ENCODE assay signal across 21 mouse cellular contexts in the genomic region with DNA sequence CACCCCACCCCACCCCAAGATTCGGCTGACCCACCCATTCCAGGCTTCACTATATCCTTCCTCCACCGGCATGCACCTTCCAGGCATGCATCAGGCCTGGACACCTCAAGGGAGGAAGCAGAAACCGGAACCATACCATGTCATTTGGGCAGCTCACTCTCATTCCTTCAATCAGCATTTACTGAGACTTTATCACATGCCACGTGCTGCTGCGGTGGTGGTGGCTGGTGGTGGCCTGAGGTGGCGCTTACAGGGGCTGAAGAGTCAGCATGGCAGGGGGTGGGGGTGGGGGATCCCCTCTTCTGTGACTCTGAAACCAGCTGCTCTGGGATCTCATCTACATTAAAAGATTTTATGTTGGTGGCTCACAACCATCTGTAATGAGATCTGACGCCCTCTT. TPM values are rescaled to one million over a fixed set of nuclear protein-coding genes. Genes with fewer than 3 reads are reported as not detected.
DNase-seq lines count a peak whose midpoint lies in the region; ATAC-seq and TF ChIP-seq lines count a peak whose summit lies in the region.
"Had no signal": no experiment of that assay in that cellular context is flagged by ENCODE, and none has a peak within 500 bp of the region (broad histone marks: within the 10 kb centered on the region; RNA-seq: fewer than 3 reads in every experiment).

No protein-coding gene starts in this region.

- in situ Hi-C loops in CH12.LX (cut with MboI; ENCODE audit: low pct_ligation_motif_present, low pct_unique_long_range_greater_than_20kb, low sequenced_read_pairs), result no loop called here

- DNase-seq in forebrain, embryonic 14.5 days (ENCODE audit: low spot score), result no peak
- DNase-seq in forebrain, embryonic 11.5 days (ENCODE audit: low spot score), result no peak
- no peak for DNase-seq in CH12.LX (ENCODE audit: extremely low read depth)
- no peak for DNase-seq in spleen, postnatal 14 days (ENCODE audit: low spot score in 2 of 2)
- no peak for DNase-seq in embryo, embryonic 11 days
- DNase-seq: adrenal gland, adult 8-10 months; adrenal gland, postnatal 14 days; adrenal gland, postnatal 36 days; B cell, adult 2 months; cerebellum, adult 11-12 months; cerebellum, adult 2 months; cerebellum, adult 9-10 months; cerebellum, postnatal 10 days; cerebellum, postnatal 25 days; forebrain, postnatal 0 days had no signal

- H3K79me2 ChIP-seq in CH12.LX (replicated peaks; ENCODE audit: control insufficient read depth, extremely low read depth, insufficient read depth, poor library complexity, severe bottlenecking), result no peaks in the 10 kb centered on the region

- peak; percentile 4; the same call in 1 of the 2 replicates for ATAC-seq in forebrain, embryonic 14.5 days
- ATAC-seq in forebrain, embryonic 11.5 days (replicated peaks; ENCODE audit: low FRiP score), result no peak
- peak; percentile 37 to 66; a peak in 3 of 4 replicates for ATAC-seq in hematopoietic stem cell, adult 5-6 weeks (replicated peaks in 1 of 2; ENCODE audit: insufficient read depth in 1 of 2, low FRiP score in 2 of 2, low TSS enrichment in 1 of 2, low read depth in 1 of 2, poor library complexity in 2 of 2, severe bottlenecking in 2 of 2)
- ATAC-seq: CD4-positive, CD25-positive, alpha-beta regulatory T cell, adult 4 months; forebrain, postnatal 0 days had no signal

- no peaks in the 10 kb centered on the region for H3K27me3 ChIP-seq in forebrain, embryonic 14.5 days (replicated peaks; ENCODE audit: control insufficient read depth, insufficient read depth, low read length)
- no peaks in the 10 kb centered on the region for H3K27me3 ChIP-seq in forebrain, embryonic 11.5 days (ENCODE audit: control insufficient read depth, insufficient read depth, low read length)
- peaks cover 63% of the 10 kb centered on the region for H3K27me3 ChIP-seq in CH12.LX (replicated peaks)
- H3K27me3 ChIP-seq: embryonic facial prominence, embryonic 12.5 days; forebrain, embryonic 12.5 days; forebrain, embryonic 15.5 days had no signal

- TF ChIP-seq CTCF in CH12.LX (conservative IDR thresholded peaks at IDR 0.05 in 1 of 2, IDR thresholded peaks at IDR 0.05 in 1 of 2; ENCODE audit: low read depth in 2 of 2, low read length in 2 of 2), result no peak

- H3K36me3 ChIP-seq in forebrain, embryonic 14.5 days (ENCODE audit: control insufficient read depth, insufficient read depth, low read length), result no peaks in the 10 kb centered on the region
- no peaks in the 10 kb centered on the region for H3K36me3 ChIP-seq in forebrain, embryonic 11.5 days (ENCODE audit: control insufficient read depth, insufficient read depth, low read length)
- no peaks in the 10 kb centered on the region for H3K36me3 ChIP-seq in CH12.LX (replicated peaks in 1 of 2; ENCODE audit: control insufficient read depth in 1 of 2, insufficient read depth in 1 of 2, low read length in 1 of 2)
- H3K36me3 ChIP-seq: embryonic facial prominence, embryonic 10.5 days; embryonic facial prominence, embryonic 12.5 days; forebrain, embryonic 12.5 days; forebrain, embryonic 15.5 days had no signal

- WGBS in forebrain, embryonic 14.5 days, result 67% methylated on average over 7 of the region's 7 CpGs
- WGBS in forebrain, embryonic 11.5 days, result 67% methylated on average over 7 of the region's 7 CpGs

- H3K9ac ChIP-seq in forebrain, embryonic 14.5 days (ENCODE audit: low read length), result no peak overlapping the region
- H3K9ac ChIP-seq in forebrain, embryonic 11.5 days (ENCODE audit: low read length), result no peak overlapping the region
- no peak overlapping the region for H3K9ac ChIP-seq in CH12.LX (ENCODE audit: insufficient read depth, low read depth)
- H3K9ac ChIP-seq: embryonic facial prominence, embryonic 12.5 days; forebrain, embryonic 12.5 days; forebrain, embryonic 15.5 days; forebrain, postnatal 0 days had no signal

- no peak for TF ChIP-seq EP300 in CH12.LX (IDR thresholded peaks at IDR 0.05; ENCODE audit: low read length)

- H3K27ac ChIP-seq in forebrain, embryonic 14.5 days (ENCODE audit: low read depth, low read length), result no peak overlapping the region
- H3K27ac ChIP-seq in forebrain, embryonic 11.5 days (ENCODE audit: low read depth, low read length), result no peak overlapping the region
- H3K27ac ChIP-seq in CH12.LX (ENCODE audit: insufficient read depth, low read depth), result no peak overlapping the region
- H3K27ac ChIP-seq: embryonic facial prominence, embryonic 10.5 days; embryonic facial prominence, embryonic 12.5 days; forebrain, embryonic 12.5 days; forebrain, embryonic 15.5 days had no signal

- no peak overlapping the region for H3K4me3 ChIP-seq in forebrain, embryonic 14.5 days (ENCODE audit: low read depth, low read length)
- H3K4me3 ChIP-seq in forebrain, embryonic 11.5 days (ENCODE audit: low read depth, low read length), result no peak overlapping the region
- H3K4me3 ChIP-seq in CH12.LX (replicated peaks in 1 of 3; ENCODE audit: low read depth in 2 of 3, low read length in 2 of 3, poor library complexity in 1 of 3), result no peak overlapping the region
- H3K4me3 ChIP-seq: embryonic facial prominence, embryonic 10.5 days; embryonic facial prominence, embryonic 12.5 days; forebrain, embryonic 12.5 days; forebrain, embryonic 15.5 days had no signal

- dilution Hi-C loops in CH12.LX (cut with MboI; ENCODE audit: extremely low pct_ligation_motif_present, extremely low pct_unique_long_range_greater_than_20kb, low sequenced_read_pairs), result no loop called here

- peaks cover 7% of the 10 kb centered on the region for H3K4me1 ChIP-seq in forebrain, embryonic 14.5 days (ENCODE audit: control insufficient read depth, insufficient read depth, low read length)
- H3K4me1 ChIP-seq in forebrain, embryonic 11.5 days (replicated peaks; ENCODE audit: control insufficient read depth, insufficient read depth, low read length), result no peaks in the 10 kb centered on the region
- no peaks in the 10 kb centered on the region for H3K4me1 ChIP-seq in CH12.LX (ENCODE audit: control insufficient read depth in 1 of 2, insufficient read depth in 2 of 2)

- no peak for TF ChIP-seq RAD21 in CH12.LX (IDR thresholded peaks at IDR 0.05; ENCODE audit: low read depth, low read length)

- TF ChIP-seq POLR2A in CH12.LX (IDR thresholded peaks at IDR 0.05; ENCODE audit: low read depth, low read length), result no peak

- H3K9me3 ChIP-seq in forebrain, embryonic 14.5 days (replicated peaks; ENCODE audit: control insufficient read depth, low read length), result no peaks in the 10 kb centered on the region
- H3K9me3 ChIP-seq in forebrain, embryonic 11.5 days (ENCODE audit: control insufficient read depth, low read length), result no peaks in the 10 kb centered on the region
- no peaks in the 10 kb centered on the region for H3K9me3 ChIP-seq in CH12.LX (replicated peaks; ENCODE audit: low read length)
- H3K9me3 ChIP-seq: embryonic facial prominence, embryonic 10.5 days; embryonic facial prominence, embryonic 12.5 days; forebrain, embryonic 12.5 days; forebrain, embryonic 15.5 days had no signal

- H3K4me2 ChIP-seq in forebrain, embryonic 14.5 days (ENCODE audit: low read length), result no peak overlapping the region
- H3K4me2 ChIP-seq in forebrain, embryonic 11.5 days (ENCODE audit: low read depth, low read length, severe bottlenecking), result no peak overlapping the region
- no peak overlapping the region for H3K4me2 ChIP-seq in CH12.LX (ENCODE audit: insufficient read depth, low read depth, poor library complexity, severe bottlenecking)
- H3K4me2 ChIP-seq: embryonic facial prominence, embryonic 12.5 days; forebrain, embryonic 12.5 days; forebrain, embryonic 15.5 days had no signal

TF ChIP-seq in CH12.LX, 34 proteins besides CTCF, POLR2A, EP300 and RAD21:
- TF ChIP-seq MEF2A (IDR thresholded peaks at IDR 0.05; ENCODE audit: borderline replicate concordance, low read depth, low read length), result no peak
- peak; percentile 60; the same call in 1 of the 2 replicates for TF ChIP-seq BHLHE40 (IDR thresholded peaks at IDR 0.05; ENCODE audit: low read depth, low read length)

RNA-seq across cellular contexts. Expression of gene Daam2, which starts 42.1 kb away (rescaled TPM):
- polyA plus RNA-seq in forebrain, embryonic 14.5 days (2014; fragmentation: Nextera tagmentation; extraction: Ambion mirVana), result 1.0 and 1.2 TPM in 2 replicates
- 1.5 and 1.9 TPM in 2 replicates for polyA plus RNA-seq in forebrain, embryonic 11.5 days (2014; fragmentation: Nextera tagmentation; extraction: Ambion mirVana)
- 0.04 TPM in 2 replicates for total RNA-seq in CH12.LX (2012; rRNA removed)
- 0.03 TPM in 1 of 2 replicates, not detected in the other for total RNA-seq in CH12.LX (2014; rRNA removed)
- polyA plus RNA-seq in CH12.LX (2012; ENCODE audit: insufficient read length, low read depth), result 0.33 and 0.41 TPM in 2 replicates
- not detected in 2 replicates for total RNA-seq in hematopoietic stem cell, adult 5-6 weeks (2017)
